Mouse (Mus musculus) forebrain, embryonic 12.5 days (tissue): ENCODE data around the gene Tspyl3. TPM values are rescaled to one million over a fixed set of nuclear protein-coding genes. Genes with fewer than 3 reads are reported as not detected.

Experiments used
- ATAC-seq: fragments of 200-750 bp; cut with Nextera tagmentation; 2 replicates; pipeline ENCODE4 v1.8.0; 2017; ENCODE audit warnings: moderate TSS enrichment; ENCODE audit not compliant: low FRiP score
- H3K27ac ChIP-seq: fragments of 300-500 bp; sonication (generic); 2 replicates; pipeline ENCODE4 v1.5.1; 2016; ENCODE audit warnings: mild to moderate bottlenecking
- H3K27me3 ChIP-seq: fragments of 300-500 bp; sonication (generic); 2 replicates; pipeline ENCODE4 v1.6.1; 2016; ENCODE audit warnings: mild to moderate bottlenecking
- H3K36me3 ChIP-seq: fragments of 300-500 bp; sonication (generic); replicated peaks from 2 replicates; pipeline ENCODE4 v1.6.1; 2016; ENCODE audit warnings: mild to moderate bottlenecking
- H3K4me1 ChIP-seq: fragments of 300-500 bp; sonication (generic); 2 replicates; pipeline ENCODE4 v1.6.1; 2016
- H3K4me2 ChIP-seq: fragments of 300-500 bp; sonication (generic); 2 replicates; pipeline ENCODE4 v1.6.1; 2016; ENCODE audit warnings: mild to moderate bottlenecking, moderate library complexity
- H3K4me3 ChIP-seq: fragments of 300-500 bp; sonication (generic); replicated peaks from 2 replicates; pipeline ENCODE4 v1.5.1; 2016; ENCODE audit warnings: mild to moderate bottlenecking
- H3K9ac ChIP-seq: fragments of 300-500 bp; sonication (generic); 2 replicates; pipeline ENCODE4 v1.6.1; 2016; ENCODE audit warnings: mild to moderate bottlenecking
- H3K9me3 ChIP-seq: fragments of 300-500 bp; sonication (generic); 2 replicates; pipeline ENCODE4 v1.6.1; 2016
- WGBS: fragments of 180-500 bp; shearing (Covaris S2); methylation state at CpG from one replicate; pipeline ENCODE4 v1.1.7; 2016; 5-methylcytosine and 5-hydroxymethylcytosine counted together
- polyA plus RNA-seq: library from polyadenylated mRNA; unstranded; fragments of >200 nt; fragmentation: Nextera tagmentation; extraction: Ambion mirVana; gene quantifications from 2 replicates; pipeline ENCODE4 v1.2.1, GENCODE M21; 2016

Tspyl3 gene
- polyA plus RNA-seq, 1 experiment from 2014 or later = 9.5 TPM

DNA sequence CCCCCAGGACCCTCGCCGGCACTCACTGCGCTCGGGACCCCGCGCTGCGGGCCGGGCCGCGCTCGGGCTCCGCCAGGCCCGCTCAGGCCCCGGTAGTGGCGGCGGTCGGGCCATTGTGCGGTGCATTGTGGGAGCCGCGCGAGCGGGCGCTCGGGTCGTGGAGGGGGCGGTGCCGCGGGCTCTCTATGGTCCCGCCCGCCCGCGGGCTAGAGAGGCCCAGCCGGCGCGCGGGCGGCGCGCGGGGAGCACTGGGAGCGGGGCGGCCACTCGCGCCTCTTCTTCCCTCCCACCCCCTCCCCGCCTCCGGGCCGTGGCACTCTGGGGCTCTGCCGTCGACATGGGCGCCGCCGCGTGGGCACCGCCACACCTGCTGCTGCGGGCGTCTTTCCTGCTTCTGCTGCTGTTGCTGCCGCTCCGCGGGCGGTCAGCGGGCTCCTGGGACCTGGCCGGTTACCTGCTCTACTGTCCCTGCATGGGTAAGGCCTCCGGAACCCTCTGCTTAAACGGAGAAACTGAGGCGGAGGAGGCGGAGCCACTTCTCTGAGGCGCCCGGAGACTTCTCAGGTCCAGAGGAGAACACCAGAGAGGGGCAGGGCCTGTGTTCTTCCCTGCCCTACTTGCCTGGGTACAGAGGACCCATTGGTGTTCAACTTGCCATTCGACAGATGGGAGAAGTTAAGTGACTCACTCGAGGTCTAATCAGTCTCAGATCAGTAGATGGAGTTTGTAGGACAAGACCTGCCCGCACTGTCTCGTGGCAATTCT, 16.2 kb upstream of the Tspyl3 start, which contains the start of the genes Plagl2 and Pofut1:
TSS of gene Plagl2 (minus strand) at position 177 of the 765 bp plus-strand sequence.
TSS of gene Pofut1 (plus strand) at position 284 of the 765 bp plus-strand sequence.
- H3K9me3 ChIP-seq = no peaks in the 10 kb centered on the region
- WGBS = under 1% methylated on average over 52 of the region's 72 CpGs

DNA sequence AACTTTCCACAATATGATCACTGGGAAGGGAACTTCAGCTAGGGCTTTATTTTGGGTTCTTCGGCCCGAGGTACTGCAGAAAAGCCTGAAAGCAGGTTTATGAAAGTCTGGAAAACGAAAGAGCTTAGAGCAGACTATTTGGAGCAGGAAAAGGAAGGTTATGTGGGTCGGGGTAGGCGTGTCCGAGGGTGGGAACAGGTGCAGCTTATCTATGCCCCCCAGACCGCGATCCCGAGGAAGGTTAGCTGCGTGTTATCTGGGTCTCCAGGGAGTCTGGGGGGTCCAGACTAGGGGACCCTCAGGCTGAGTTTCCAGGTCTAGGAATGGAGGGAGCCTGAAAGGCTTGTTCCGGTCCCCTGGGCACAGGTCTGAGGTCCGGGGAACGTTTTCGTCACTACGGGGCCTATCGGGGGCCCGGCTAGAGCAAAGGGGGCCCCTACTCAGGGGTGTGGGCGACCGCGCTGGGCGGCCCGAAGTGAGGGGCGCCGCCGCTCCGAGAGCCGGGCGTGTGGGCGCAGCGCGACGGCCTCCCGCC, 15.5 kb upstream of the Tspyl3 start:
- Histone ChIP-seq H3K27ac (peak overlapping the region; percentile 88), H3K27me3 (no peaks in the 10 kb centered on the region), H3K4me1 (peaks cover 42% of the 10 kb centered on the region), H3K4me2 (peak overlapping the region; percentile 90), H3K4me3 (peak overlapping the region; percentile 84), H3K36me3 (peaks cover 27% of the 10 kb centered on the region), H3K9me3 (no peaks in the 10 kb centered on the region), H3K9ac (peak overlapping the region; percentile 98)
- under 1% methylated on average over 33 of the region's 33 CpGs for WGBS
- peak; percentile 42 for ATAC-seq

More for the DNA sequence above, 16.2 kb upstream of the Tspyl3 start, which contains the start of the genes Plagl2 and Pofut1:
- Histone ChIP-seq H3K9ac (peak within 1 kb of the TSS; percentile 98), H3K36me3 (peaks cover 28% of the 10 kb centered on the region), H3K4me2 (peak within 1 kb of the TSS; percentile 90), H3K27me3 (no peaks in the 10 kb centered on the region), H3K27ac (peak within 1 kb of the TSS; percentile 88), H3K4me1 (peaks cover 42% of the 10 kb centered on the region), H3K4me3 (peak within 1 kb of the TSS; percentile 84)
- ATAC-seq = peak; percentile 99

DNA sequence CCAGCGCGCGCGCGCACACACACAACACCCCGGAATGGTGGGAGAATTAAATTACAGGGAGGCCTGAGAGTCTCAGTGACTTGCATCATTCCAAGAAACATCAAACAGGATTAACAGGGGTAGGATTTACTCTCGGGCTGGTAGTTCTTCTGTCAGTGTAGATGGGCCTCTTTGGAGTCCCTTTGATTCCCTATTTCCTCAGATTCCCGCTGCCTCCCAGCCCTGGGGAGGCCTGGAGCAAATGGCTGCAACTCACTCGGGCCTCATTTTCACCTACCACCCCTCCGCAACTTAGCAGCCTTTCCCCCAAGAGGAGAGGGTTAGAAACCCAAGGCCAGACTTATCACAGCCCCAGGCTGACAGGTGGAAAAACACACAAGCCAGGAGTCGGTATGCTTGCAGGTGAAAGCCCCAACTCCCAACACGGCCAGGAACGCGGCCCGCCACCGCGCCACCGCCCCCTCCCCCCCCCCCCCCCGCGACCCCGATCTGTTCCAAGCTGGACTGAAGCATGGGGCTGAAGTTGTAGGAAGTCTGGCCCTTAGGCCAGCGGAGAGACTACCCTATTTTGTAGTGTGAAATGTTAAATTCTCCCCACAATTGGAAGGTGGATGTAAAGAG, 14.7 kb upstream of the Tspyl3 start:
- Histone ChIP-seq H3K27ac (peak overlapping the region; percentile 15; the same call in 1 of the 2 replicates), H3K4me1 (peaks cover 42% of the 10 kb centered on the region), H3K27me3 (no peaks in the 10 kb centered on the region), H3K9ac (peak overlapping the region; percentile 98), H3K36me3 (peaks cover 28% of the 10 kb centered on the region), H3K9me3 (no peaks in the 10 kb centered on the region), H3K4me2 (peak overlapping the region; percentile 90), H3K4me3 (peak overlapping the region; percentile 84)
- 2% methylated on average over 17 of the region's 22 CpGs for whole genome bisulfite sequencing
- no peak for ATAC-seq

- H3K4me3 ChIP-seq = peak overlapping the region; percentile 84
- H3K9me3 ChIP-seq = no peaks in the 10 kb centered on the region
- ATAC-seq = no peak
- no peaks in the 10 kb centered on the region for H3K27me3 ChIP-seq
- peak overlapping the region; percentile 98 for H3K9ac ChIP-seq
- 40% methylated on average over 7 of the region's 7 CpGs for WGBS
- H3K4me2 ChIP-seq = peak overlapping the region; percentile 90
- peaks cover 33% of the 10 kb centered on the region for H3K36me3 ChIP-seq
- H3K27ac ChIP-seq = peak overlapping the region; percentile 15; the same call in 1 of the 2 replicates
- H3K4me1 ChIP-seq = peaks cover 42% of the 10 kb centered on the region
Measured at GRCm38 (mm10) chr2:153239021-153239859, 14.0 kb upstream of the Tspyl3 start.

- no peak for ATAC-seq
- Histone ChIP-seq H3K9ac (peak overlapping the region; percentile 1; the same call in 1 of the 2 replicates), H3K4me1 (peaks cover 42% of the 10 kb centered on the region)
Measured at GRCm38 (mm10) chr2:153238406-153238805, 13.2 kb upstream of the Tspyl3 start.

DNA sequence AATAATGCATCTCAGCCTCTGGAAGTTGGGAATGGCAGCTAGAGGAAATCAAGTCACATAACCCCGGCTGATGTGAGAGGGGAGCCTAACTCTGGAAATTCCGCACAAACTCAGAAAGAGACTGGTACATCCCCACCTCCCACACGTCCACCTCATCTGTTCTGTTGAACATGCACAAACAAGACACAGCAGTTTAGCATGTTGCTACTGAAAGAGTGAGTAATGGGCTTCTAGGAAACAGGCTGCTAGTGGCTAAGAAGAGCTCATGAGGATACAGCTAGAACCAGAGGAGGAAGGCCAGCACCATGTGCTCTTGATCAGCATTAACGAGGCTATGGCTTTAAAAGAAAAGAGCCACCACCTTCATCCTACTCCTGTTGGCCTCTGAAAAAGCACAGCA, 12.7 kb upstream of the Tspyl3 start:
- Histone ChIP-seq H3K27me3 (no peaks in the 10 kb centered on the region), H3K4me3 (no peak overlapping the region), H3K9me3 (no peaks in the 10 kb centered on the region), H3K9ac (peak overlapping the region; percentile 1; the same call in 1 of the 2 replicates), H3K4me1 (peaks cover 42% of the 10 kb centered on the region), H3K27ac (no peak overlapping the region), H3K4me2 (no peak overlapping the region), H3K36me3 (peaks cover 45% of the 10 kb centered on the region)
- 71% methylated on average over 4 of the region's 4 CpGs for WGBS
- no peak for ATAC-seq

More at GRCm38 (mm10) chr2:153238406-153238805, 13.2 kb upstream of the Tspyl3 start:
- H3K4me3 ChIP-seq = no peak overlapping the region
- no peaks in the 10 kb centered on the region for H3K9me3 ChIP-seq
- H3K27me3 ChIP-seq = no peaks in the 10 kb centered on the region
- WGBS = 54% methylated on average over 2 of the region's 2 CpGs
- H3K36me3 ChIP-seq = peaks cover 40% of the 10 kb centered on the region
- no peak overlapping the region for H3K4me2 ChIP-seq
- H3K27ac ChIP-seq = no peak overlapping the region

DNA sequence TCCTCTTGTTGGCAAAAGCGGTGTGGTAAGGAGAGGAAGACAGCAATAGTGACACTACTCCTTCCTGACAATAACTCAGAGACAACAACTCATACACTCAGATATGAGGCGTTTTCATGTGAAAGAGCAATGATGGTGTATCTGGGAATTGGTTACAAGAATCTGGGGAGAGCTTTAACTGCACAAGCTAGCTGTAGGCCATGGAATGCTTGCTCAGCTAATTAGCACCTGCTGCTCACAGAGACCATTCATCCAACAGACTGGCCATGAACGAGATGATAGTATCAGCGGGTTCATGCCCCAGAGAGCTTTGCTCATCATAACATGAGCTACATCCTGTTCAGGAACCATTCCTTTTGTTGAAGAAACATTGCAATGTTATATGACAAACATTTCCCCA, 12.0 kb upstream of the Tspyl3 start:
- H3K9me3 ChIP-seq = no peaks in the 10 kb centered on the region
- no peak overlapping the region for H3K9ac ChIP-seq
- ATAC-seq = no peak
- H3K4me3 ChIP-seq = no peak overlapping the region
- H3K27me3 ChIP-seq = no peaks in the 10 kb centered on the region
- 75% methylated on average over 4 of the region's 4 CpGs for WGBS
- H3K4me1 ChIP-seq = peaks cover 35% of the 10 kb centered on the region
- no peak overlapping the region for H3K4me2 ChIP-seq
- no peak overlapping the region for H3K27ac ChIP-seq
- peaks cover 49% of the 10 kb centered on the region for H3K36me3 ChIP-seq

DNA sequence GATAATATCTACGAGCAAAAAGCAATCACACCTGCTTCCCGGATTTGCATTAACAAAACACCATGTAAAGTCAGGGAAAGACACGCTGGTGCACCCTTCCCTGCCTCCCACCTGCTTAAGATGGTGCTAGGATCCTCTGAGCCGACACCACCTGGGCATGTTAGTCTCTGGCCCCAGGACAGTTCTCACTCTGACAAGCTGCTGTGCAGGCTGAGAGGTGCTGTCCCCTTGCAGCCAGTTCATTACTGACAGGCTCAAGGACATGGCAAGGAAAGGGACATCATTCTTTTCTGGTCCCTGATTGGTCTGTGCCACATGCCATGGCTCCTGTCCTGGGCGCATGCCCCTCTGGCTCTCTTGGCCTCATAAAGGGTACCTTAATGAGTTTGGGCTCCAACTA, 3.3 kb upstream of the Tspyl3 start:
- Histone ChIP-seq H3K4me3 (no peak overlapping the region), H3K9me3 (no peaks in the 10 kb centered on the region), H3K4me1 (peaks cover 14% of the 10 kb centered on the region), H3K4me2 (no peak overlapping the region), H3K27ac (no peak overlapping the region), H3K9ac (no peak overlapping the region), H3K27me3 (no peaks in the 10 kb centered on the region), H3K36me3 (peaks cover 62% of the 10 kb centered on the region)
- no peak for ATAC-seq
- WGBS = 86% methylated on average over 5 of the region's 5 CpGs

- Histone ChIP-seq H3K4me2 (no peak overlapping the region), H3K4me1 (peaks cover 14% of the 10 kb centered on the region), H3K4me3 (no peak overlapping the region), H3K27ac (no peak overlapping the region), H3K36me3 (peaks cover 57% of the 10 kb centered on the region), H3K27me3 (no peaks in the 10 kb centered on the region), H3K9ac (no peak overlapping the region), H3K9me3 (no peaks in the 10 kb centered on the region)
- ATAC-seq = no peak
- WGBS = 98% methylated on average over 4 of the region's 4 CpGs
Measured at GRCm38 (mm10) chr2:153227959-153228358, 2.7 kb upstream of the Tspyl3 start.

DNA sequence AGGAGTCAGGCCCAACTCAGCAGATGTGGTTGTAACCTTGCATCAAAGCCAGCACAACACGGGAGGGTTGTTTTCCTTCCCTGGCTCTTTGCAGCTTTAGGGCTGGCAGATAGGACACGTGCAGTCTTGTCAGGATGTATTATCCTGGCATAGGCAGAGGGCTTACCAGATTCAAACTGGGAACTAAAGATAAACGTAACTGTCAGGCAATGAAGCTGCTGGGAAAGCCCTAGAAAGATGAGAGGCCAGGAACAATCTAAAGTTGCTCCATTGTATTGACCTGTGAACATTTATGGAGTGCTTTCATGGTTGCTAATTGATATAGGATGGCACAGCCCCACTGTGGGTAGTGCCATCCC, 333 bp upstream of the Tspyl3 start:
- WGBS = 9% methylated on average over 3 of the region's 3 CpGs
- no peaks in the 10 kb centered on the region for H3K27me3 ChIP-seq
- peak overlapping the region; percentile 16; the same call in 1 of the 2 replicates for H3K27ac ChIP-seq

GRCm38 (mm10) chr2:153222566-153222965, 2.7 kb downstream of the Tspyl3 start:
- Histone ChIP-seq H3K27ac (no peak overlapping the region), H3K4me1 (peaks cover 14% of the 10 kb centered on the region), H3K4me3 (no peak overlapping the region), H3K4me2 (no peak overlapping the region), H3K9me3 (no peaks in the 10 kb centered on the region), H3K36me3 (peaks cover 9% of the 10 kb centered on the region; the same call in 1 of the 2 replicates), H3K27me3 (no peaks in the 10 kb centered on the region), H3K9ac (no peak overlapping the region)
- 96% methylated on average over 2 of the region's 2 CpGs for WGBS
- no peak for ATAC-seq

More for the DNA sequence above, 333 bp upstream of the Tspyl3 start:
- no peak for ATAC-seq
- Histone ChIP-seq H3K9me3 (no peaks in the 10 kb centered on the region), H3K4me3 (peak overlapping the region; percentile 51; the same call in 1 of the 2 replicates), H3K4me1 (peaks cover 14% of the 10 kb centered on the region), H3K9ac (peak overlapping the region; percentile 66; the same call in 1 of the 2 replicates), H3K4me2 (peak overlapping the region; percentile 72), H3K36me3 (peaks cover 36% of the 10 kb centered on the region)
